Mouse (Mus musculus): Measurements from ENCODE around the gene Msantd2.

DNA sequence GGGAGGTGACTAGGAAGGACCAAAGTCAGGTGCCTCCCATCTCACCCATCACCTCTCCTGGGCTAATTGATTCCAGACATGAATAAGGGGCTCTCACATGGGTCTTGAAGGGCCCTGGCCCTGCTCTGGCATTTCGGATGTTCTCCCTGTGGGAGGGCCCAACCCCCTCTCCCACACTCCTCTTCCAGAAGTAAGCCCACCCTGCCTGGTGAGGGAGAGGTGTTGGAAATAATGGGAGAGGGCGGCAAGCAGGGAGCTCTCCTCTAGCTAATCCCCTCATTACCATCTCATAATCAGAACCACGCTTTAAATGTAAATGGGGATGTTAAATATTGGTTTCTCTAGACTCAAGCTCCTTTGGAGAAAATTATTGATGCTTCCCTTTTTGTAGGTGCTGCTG, 34.1 kb upstream of the Msantd2 start:
- TF ChIP-seq CTCF (IDR thresholded peaks at IDR 0.05; ENCODE audit: insufficient read depth, low read length), result no peak
- TF ChIP-seq POLR2A (IDR thresholded peaks at IDR 0.05; ENCODE audit: borderline replicate concordance, extremely low read depth, low read depth, low read length), result no peak
